Mouse (Mus musculus): Measurements from ENCODE around the gene Aff1. TPM values are rescaled to one million over a fixed set of nuclear protein-coding genes. Genes with fewer than 3 reads are reported as not detected.

The Aff1 gene
- total and polyA plus RNA-seq, 2 experiments from 2014 or later: 1.6 to 6.4 TPM

- 84% methylated on average over 11 of the region's 11 CpGs for WGBS
- Histone ChIP-seq H3K27ac (ENCODE audit: low read depth, low read length) (no peak overlapping the region), H3K36me3 (ENCODE audit: insufficient read depth, low read length) (no peaks in the 10 kb centered on the region), H3K9ac (replicated peaks; ENCODE audit: low read length, poor library complexity, severe bottlenecking) (no peak overlapping the region), H3K4me2 (ENCODE audit: low read depth, low read length, poor library complexity, severe bottlenecking) (no peak overlapping the region), H3K4me3 (ENCODE audit: low read depth, low read length) (no peak overlapping the region), H3K9me3 (ENCODE audit: low read length) (no peaks in the 10 kb centered on the region), H3K4me1 (ENCODE audit: insufficient read depth, low read length) (peaks cover 12% of the 10 kb centered on the region), H3K27me3 (ENCODE audit: insufficient read depth, low read length) (no peaks in the 10 kb centered on the region)
- ATAC-seq (ENCODE audit: low FRiP score): no peak
- no peak for TF ChIP-seq CTCF (IDR thresholded peaks at IDR 0.05)
- no peak for DNase-seq (ENCODE audit: low spot score)
Observed at GRCm38 (mm10) chr5:103783086-103783668, 91.0 kb downstream of the Aff1 start.

GRCm38 (mm10) chr5:103786096-103786495, 93.9 kb downstream of the Aff1 start:
- Histone ChIP-seq H3K9me3 (ENCODE audit: low read length) (no peaks in the 10 kb centered on the region), H3K27me3 (ENCODE audit: insufficient read depth, low read length) (no peaks in the 10 kb centered on the region), H3K27ac (ENCODE audit: low read depth, low read length) (no peak overlapping the region), H3K4me3 (ENCODE audit: low read depth, low read length) (no peak overlapping the region), H3K4me1 (ENCODE audit: insufficient read depth, low read length) (no peaks in the 10 kb centered on the region), H3K4me2 (ENCODE audit: low read depth, low read length, poor library complexity, severe bottlenecking) (no peak overlapping the region), H3K9ac (replicated peaks; ENCODE audit: low read length, poor library complexity, severe bottlenecking) (no peak overlapping the region), H3K36me3 (ENCODE audit: insufficient read depth, low read length) (no peaks in the 10 kb centered on the region)
- no peak for TF ChIP-seq CTCF (IDR thresholded peaks at IDR 0.05)
- ATAC-seq (ENCODE audit: low FRiP score) (no peak), DNase-seq (ENCODE audit: low spot score) (no peak)
- WGBS: 86% methylated on average over 10 of the region's 10 CpGs

- H3K4me2 ChIP-seq (ENCODE audit: low read depth, low read length, poor library complexity, severe bottlenecking): no peak overlapping the region
- H3K36me3 ChIP-seq (ENCODE audit: insufficient read depth, low read length): no peaks in the 10 kb centered on the region
- no peaks in the 10 kb centered on the region for H3K9me3 ChIP-seq (ENCODE audit: low read length)
- no peak overlapping the region for H3K4me3 ChIP-seq (ENCODE audit: low read depth, low read length)
- ATAC-seq (ENCODE audit: low FRiP score) (no peak), DNase-seq (ENCODE audit: low spot score) (no peak)
- no peak for TF ChIP-seq CTCF (IDR thresholded peaks at IDR 0.05)
- no peaks in the 10 kb centered on the region for H3K4me1 ChIP-seq (ENCODE audit: insufficient read depth, low read length)
- H3K27me3 ChIP-seq (ENCODE audit: insufficient read depth, low read length): no peaks in the 10 kb centered on the region
- H3K9ac ChIP-seq (replicated peaks; ENCODE audit: low read length, poor library complexity, severe bottlenecking): no peak overlapping the region
- no peak overlapping the region for H3K27ac ChIP-seq (ENCODE audit: low read depth, low read length)
- WGBS: 44% methylated on average over 6 of the region's 6 CpGs
Observed at GRCm38 (mm10) chr5:103788476-103788875, 96.3 kb downstream of the Aff1 start.

- Histone ChIP-seq H3K36me3 (ENCODE audit: insufficient read depth, low read length) (no peaks in the 10 kb centered on the region), H3K4me1 (ENCODE audit: insufficient read depth, low read length) (no peaks in the 10 kb centered on the region), H3K27me3 (ENCODE audit: insufficient read depth, low read length) (no peaks in the 10 kb centered on the region), H3K4me2 (ENCODE audit: low read depth, low read length, poor library complexity, severe bottlenecking) (no peak overlapping the region), H3K9me3 (ENCODE audit: low read length) (no peaks in the 10 kb centered on the region), H3K27ac (ENCODE audit: low read depth, low read length) (no peak overlapping the region), H3K9ac (replicated peaks; ENCODE audit: low read length, poor library complexity, severe bottlenecking) (no peak overlapping the region), H3K4me3 (ENCODE audit: low read depth, low read length) (no peak overlapping the region)
- WGBS: 45% methylated on average over 2 of the region's 2 CpGs
- ATAC-seq (ENCODE audit: low FRiP score): no peak
- no peak for TF ChIP-seq CTCF (IDR thresholded peaks at IDR 0.05)
- DNase-seq (ENCODE audit: low spot score): peak; percentile 57
Observed at GRCm38 (mm10) chr5:103788976-103789375, 96.8 kb downstream of the Aff1 start.

GRCm38 (mm10) chr5:103789619-103790116, 97.5 kb downstream of the Aff1 start:
- DNase-seq (ENCODE audit: low spot score) (peak; percentile 88), ATAC-seq (ENCODE audit: low FRiP score) (peak; percentile 73)
- H3K27me3 ChIP-seq (ENCODE audit: insufficient read depth, low read length): no peaks in the 10 kb centered on the region
- H3K27ac ChIP-seq (ENCODE audit: low read depth, low read length): no peak overlapping the region
- H3K36me3 ChIP-seq (ENCODE audit: insufficient read depth, low read length): no peaks in the 10 kb centered on the region
- no peak overlapping the region for H3K9ac ChIP-seq (replicated peaks; ENCODE audit: low read length, poor library complexity, severe bottlenecking)
- 77% methylated on average over 9 of the region's 9 CpGs for WGBS
- H3K4me1 ChIP-seq (ENCODE audit: insufficient read depth, low read length): no peaks in the 10 kb centered on the region
- no peak overlapping the region for H3K4me2 ChIP-seq (ENCODE audit: low read depth, low read length, poor library complexity, severe bottlenecking)
- TF ChIP-seq CTCF (IDR thresholded peaks at IDR 0.05): no peak
- no peaks in the 10 kb centered on the region for H3K9me3 ChIP-seq (ENCODE audit: low read length)
- H3K4me3 ChIP-seq (ENCODE audit: low read depth, low read length): no peak overlapping the region

- no peak overlapping the region for H3K9ac ChIP-seq (replicated peaks; ENCODE audit: low read length, poor library complexity, severe bottlenecking)
- no peak overlapping the region for H3K4me3 ChIP-seq (ENCODE audit: low read depth, low read length)
- ATAC-seq (ENCODE audit: low FRiP score) (no peak), DNase-seq (ENCODE audit: low spot score) (peak; percentile 42)
- H3K4me2 ChIP-seq (ENCODE audit: low read depth, low read length, poor library complexity, severe bottlenecking): no peak overlapping the region
- H3K27me3 ChIP-seq (ENCODE audit: insufficient read depth, low read length): no peaks in the 10 kb centered on the region
- H3K4me1 ChIP-seq (ENCODE audit: insufficient read depth, low read length): no peaks in the 10 kb centered on the region
- H3K36me3 ChIP-seq (ENCODE audit: insufficient read depth, low read length): no peaks in the 10 kb centered on the region
- 91% methylated on average over 7 of the region's 7 CpGs for WGBS
- no peak for TF ChIP-seq CTCF (IDR thresholded peaks at IDR 0.05)
- H3K9me3 ChIP-seq (ENCODE audit: low read length): no peaks in the 10 kb centered on the region
- H3K27ac ChIP-seq (ENCODE audit: low read depth, low read length): no peak overlapping the region
Observed at GRCm38 (mm10) chr5:103791741-103792140, 99.6 kb downstream of the Aff1 start.
